Mouse (Mus musculus): ENCODE measurements around the gene Gm21616. TPM values are rescaled to one million over a fixed set of nuclear protein-coding genes. Genes with fewer than 3 reads are reported as not detected.

Gm21616 gene
- polyA plus RNA-seq (2012; fragmentation: generic; extraction: Trizol), result not detected

GRCm38 (mm10) chrX:125435242-125435641, at the start of gene Gm21616:
Gm21616 (plus strand) TSS chrX:125435542.

Data from C3H10T1/2 (cell line).